Mouse (Mus musculus) adrenal gland, adult 8-10 months (tissue): ENCODE results near the gene Olfr1338. TPM values are rescaled to one million over a fixed set of nuclear protein-coding genes. Genes with fewer than 3 reads are reported as not detected.
"Not testable (repeated sequence)": the region's sequence is repeated elsewhere in the genome, so short reads cannot be mapped to it uniquely, and the experiment has no call there.

ENCODE experiments used
- DNase-seq: peaks from one replicate; pipeline ENCODE4 v3.0.0; 2022
- total RNA-seq, 4 experiments: library from RNA; stranded (reverse); gene quantifications; 2 replicates each; pipeline ENCODE4 v1.2.4; 2022

Olfr1338 gene
- not detected for total RNA-seq

DNA sequence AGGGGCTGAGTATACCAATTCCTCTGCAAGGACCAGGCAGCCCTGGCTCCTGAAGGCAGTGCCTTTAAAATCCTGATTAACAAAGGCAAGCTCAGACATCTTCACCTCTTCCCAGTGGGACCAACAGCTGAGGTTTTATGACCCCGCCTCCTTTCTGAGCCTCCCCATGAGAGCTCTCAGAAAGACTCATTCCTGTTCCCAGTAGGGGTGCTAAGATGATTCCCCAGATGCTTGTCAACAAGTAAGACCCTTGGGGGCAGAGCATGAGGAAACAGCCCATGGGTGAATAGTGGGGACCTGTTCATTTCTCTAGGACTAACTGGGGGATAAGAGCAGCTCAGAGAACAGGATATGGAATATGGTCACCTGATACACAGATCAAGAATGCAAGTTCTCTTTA is at the start of gene Olfr1338:
TSS of gene Olfr1338 (minus strand) at position 101 of the 400 bp plus-strand sequence.
- DNase-seq: no peak

DNA sequence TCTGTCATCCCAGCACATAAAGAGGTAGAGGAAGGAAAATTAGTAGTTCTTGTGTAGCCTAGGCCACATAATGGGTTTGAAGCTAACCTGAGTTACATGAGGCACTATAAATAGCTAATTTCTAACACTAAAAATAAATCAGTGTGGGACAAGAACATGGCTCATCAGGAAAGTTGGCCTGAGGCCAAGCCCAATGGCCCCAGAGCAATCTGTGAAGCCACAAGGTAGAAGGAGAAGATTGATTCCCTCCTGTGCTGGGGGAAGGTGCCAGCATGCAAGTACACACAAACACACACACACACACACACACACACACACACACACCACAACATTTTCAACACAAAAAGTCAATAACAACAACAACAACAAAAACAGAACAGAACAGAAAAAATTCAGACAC is 34.3 kb upstream of the Olfr1338 start:
- DNase-seq: not testable (repeated sequence)

DNA sequence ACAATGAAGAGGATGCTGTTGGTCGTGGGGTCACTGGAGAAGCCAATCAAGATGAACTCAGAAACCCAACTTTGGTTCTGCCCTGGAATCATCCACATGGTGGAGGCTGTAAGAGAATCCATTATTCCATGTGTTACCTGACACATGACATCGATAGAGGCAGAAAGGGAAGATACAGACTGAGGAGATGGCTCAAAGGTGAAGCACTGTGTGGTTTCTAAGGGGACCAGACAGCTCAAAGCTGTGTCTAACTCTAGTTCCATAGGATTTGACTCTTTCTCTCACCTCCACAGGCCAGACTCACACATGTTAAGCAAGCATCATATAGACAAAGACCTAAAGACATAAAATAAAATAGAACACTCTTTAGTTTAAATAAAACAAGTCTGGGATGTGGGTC is 23.9 kb upstream of the Olfr1338 start, which contains the start of gene Olfr1337:
TSS of gene Olfr1337 (minus strand) at position 101 of the 400 bp plus-strand sequence.
- no peak for DNase-seq

DNA sequence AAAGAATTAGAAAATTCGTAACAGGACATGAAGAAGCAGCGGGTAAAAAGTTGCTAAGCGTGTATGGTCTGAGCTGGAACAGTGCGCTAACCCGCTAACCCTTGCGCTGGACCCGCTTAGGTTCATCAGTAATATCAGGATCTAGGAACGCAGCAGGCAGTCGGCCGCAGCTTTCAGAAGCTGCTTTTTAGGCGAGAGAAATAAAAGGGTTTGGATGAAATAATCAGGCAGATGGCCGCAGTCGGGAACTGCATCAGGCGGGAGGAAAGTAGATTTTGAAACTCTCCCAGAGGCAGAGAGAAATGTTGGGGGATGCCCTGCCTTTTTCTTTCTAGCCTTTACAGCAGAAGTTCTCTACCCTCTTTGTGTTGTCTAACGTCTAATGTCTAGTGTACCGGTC is 16.7 kb downstream of the Olfr1338 start:
- DNase-seq: no peak

DNA sequence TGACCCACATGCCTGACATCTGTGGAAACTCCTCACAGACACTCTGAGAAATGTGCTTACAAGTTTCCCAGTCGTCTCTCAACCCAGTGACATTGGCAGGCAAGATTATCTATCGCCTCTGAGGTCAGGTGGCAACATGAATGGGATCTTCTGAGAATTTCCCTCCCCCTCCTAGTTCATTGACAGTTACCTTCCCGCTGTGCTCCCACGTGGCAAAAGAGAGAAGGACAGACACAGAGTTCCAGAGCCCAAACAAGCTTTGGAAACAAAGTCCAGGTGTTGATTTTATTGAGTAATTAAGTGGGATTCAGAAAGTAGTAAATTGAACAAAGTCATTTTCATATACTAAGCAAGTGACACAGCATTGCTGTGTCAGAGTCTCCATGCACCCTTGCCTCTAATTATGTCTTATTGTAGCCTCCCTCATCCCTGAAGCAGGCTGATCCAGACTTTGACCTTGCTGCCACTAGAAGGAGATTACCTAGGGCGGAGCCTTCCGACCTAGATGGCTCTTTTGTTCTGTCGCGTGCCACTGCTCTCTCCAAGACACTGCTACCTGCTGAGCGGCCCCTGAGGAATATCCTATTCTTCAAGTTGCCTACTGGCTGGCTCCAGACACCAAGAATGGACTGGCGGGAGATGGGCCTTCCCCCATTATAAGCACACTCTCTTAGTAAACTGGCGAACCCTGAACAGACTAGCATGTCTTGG is 17.4 kb downstream of the Olfr1338 start:
- DNase-seq: no peak

DNA sequence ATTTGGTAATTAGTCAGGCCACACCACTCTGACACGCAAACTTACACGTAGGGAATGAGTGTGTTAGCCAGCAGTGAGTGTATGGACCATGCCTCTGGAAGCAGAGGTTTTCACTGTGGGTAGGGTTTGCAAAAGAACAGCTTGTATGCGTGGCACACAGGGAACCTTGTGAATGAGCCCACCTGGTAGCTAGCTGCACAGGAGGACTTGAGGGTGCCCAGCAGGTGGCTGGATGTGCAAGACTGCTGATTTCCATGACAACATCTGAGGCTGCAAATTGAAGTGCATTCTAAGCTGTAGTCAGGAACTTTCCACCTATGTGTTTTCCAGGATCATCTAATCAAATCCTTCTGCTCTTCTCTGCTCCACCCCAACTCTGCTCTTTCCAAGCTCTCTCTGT is 19.0 kb downstream of the Olfr1338 start:
- no peak for DNase-seq

DNA sequence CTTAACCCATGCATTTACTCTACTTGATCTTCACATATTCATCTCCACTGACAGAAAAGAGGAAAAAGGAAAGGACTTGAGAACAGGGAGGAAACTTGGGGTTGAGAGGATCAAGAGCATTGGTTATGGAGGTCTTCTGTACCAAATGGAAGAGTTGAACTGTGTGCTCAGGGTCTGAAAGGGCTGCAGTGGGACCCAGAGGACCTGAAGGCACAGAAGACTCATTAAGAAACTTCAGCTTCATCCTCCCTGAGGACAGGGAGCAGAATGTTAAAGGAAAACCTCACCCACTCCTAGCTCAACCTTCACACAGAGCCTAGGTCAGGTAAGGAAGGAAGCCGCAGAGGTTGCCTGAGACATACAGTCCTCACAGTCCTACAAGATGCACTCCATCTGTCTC is 26.7 kb downstream of the Olfr1338 start, which contains the start of gene Olfr1339:
TSS of gene Olfr1339 (plus strand) at position 301 of the 400 bp plus-strand sequence.
- no peak for DNase-seq

DNA sequence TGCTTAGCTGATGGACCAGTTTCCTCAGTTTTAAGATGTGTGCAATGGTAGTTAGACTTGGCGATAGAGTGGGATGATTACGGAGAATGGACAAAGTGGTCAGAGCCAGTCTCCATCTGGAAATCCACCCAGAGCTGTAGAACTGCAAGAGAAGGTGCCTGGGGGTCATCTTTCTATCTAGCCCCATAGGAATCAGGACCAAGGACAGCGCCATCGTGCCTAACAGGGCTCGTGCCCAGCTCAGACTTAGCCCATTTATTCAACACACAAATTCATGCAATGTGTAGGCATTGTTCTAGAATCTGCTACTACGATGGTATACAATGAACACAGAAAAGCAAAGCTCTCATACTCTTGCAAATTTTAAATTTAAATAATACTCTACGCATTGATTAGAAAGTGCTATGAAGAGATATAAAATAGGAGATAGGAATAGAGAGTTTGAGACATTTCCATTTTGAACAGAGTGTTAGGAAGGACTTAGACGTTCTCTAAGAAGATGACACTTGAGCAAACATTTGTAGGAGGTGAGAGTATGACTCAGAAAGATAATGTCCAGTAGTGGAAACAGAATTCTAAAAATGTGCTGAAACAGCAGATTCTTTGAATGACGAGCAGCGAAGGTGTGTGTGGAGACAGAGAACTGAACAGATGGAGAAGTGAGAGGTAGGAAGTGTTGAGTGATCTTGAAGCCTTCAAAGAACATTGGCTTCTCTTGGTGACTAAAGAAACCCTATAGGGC is 36.6 kb downstream of the Olfr1338 start:
- no peak for DNase-seq

DNA sequence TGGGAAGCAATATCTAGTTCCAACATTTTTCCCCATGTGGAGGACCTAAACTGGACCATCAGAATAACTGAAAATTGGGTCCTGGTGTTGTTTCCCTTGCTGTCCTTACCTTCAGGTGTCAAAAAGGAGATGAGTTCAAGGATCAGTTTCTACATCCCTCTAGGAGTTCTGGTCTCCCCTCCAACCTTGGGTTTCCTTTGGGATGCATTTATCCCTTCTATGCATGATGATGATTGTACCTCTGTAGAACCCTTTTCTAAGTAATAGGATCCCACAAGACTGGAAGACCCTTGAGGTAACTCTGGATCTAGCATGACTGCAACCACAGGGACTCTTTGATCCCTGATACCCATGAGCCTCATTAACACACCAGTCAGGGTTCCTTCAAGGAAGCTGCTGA is 38.7 kb downstream of the Olfr1338 start, which contains the start of gene Olfr1340:
TSS of gene Olfr1340 (plus strand) at position 301 of the 400 bp plus-strand sequence.
- no peak for DNase-seq

DNA sequence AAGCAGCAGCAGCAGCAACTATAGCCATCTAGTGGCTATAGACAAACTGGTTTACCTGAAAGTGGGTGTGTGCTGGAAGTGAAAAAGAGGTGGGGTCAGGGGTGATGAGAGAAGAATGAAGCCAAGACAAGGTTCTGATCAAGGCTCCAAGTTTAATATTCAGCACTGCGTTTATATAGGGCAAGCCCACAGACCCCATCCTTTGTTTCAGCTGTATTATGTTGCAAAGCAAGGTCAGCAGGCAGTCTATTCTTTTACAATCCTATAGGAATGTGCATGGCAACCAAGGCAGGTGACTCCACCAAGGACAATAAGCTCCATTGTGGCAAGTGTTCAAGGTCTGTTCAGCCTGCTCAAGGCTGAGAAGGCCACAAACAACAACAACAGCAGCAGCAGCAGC is 46.9 kb downstream of the Olfr1338 start:
- no peak for DNase-seq

DNA sequence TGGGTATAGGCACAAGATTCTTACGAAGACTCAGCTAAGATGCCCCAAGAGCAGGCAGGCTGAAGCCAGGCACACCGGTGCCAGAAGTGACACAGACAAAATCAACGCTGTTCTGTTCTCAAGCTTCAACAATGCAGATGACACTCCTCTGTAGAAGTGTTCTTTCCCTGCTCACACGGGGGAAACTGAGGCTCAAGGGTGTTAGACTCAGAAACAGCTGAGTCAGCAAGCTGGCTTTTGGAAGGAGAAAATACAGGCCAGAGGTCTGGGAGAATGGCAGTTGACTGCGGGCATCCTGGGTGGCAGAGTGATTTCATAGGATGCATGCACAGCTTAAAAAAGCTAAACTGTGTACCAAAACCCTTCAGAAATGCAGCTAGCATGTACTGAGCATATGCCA is 50.5 kb downstream of the Olfr1338 start:
- no peak for DNase-seq

DNA sequence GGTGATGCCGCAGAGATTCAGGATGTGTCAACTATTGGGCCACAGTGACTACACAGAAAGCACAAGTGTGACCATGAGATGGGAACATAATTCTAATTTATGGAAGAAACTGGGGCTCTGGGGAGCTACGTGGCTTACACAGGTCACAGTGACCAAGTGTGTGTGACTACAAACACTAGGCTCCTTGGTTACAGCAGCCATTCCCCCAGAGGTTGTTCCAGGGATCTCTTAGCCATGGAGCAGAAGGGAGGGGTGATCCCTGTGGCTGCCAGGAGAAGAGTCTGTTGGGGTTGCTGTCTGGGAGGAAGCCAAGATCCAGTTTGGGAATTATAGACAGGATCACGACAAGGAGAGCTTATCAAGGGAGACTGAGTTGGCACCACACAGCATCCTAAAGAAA is 55.3 kb downstream of the Olfr1338 start, which contains the start of gene Olfr1341:
TSS of gene Olfr1341 (plus strand) at position 301 of the 400 bp plus-strand sequence.
- no peak for DNase-seq

Other genes with a start within 250 kb of the Olfr1338 start
- not detected for gene 2610528J11Rik, start 231.7 kb downstream of the Olfr1338 start, total RNA-seq
- not detected for gene Tmem125, start 214.7 kb downstream of the Olfr1338 start, total RNA-seq
- gene Cfap57, start 138.0 kb downstream of the Olfr1338 start, total RNA-seq: under 1 TPM in 2 of 4 experiments, not detected in 2; 0.06 to 0.22 TPM
- gene Ebna1bp2, start 137.9 kb downstream of the Olfr1338 start, total RNA-seq: 10 to 100 TPM; 69.8 to 83.0 (median 76.6) TPM
- not detected for gene Olfr62, start 99.8 kb downstream of the Olfr1338 start, total RNA-seq
- not detected for gene Olfr1342, start 66.0 kb downstream of the Olfr1338 start, total RNA-seq
- not detected for gene Olfr1341, start 55.2 kb downstream of the Olfr1338 start, total RNA-seq
- not detected for gene Olfr1340, start 38.6 kb downstream of the Olfr1338 start, total RNA-seq
- not detected for gene Olfr1339, start 26.6 kb downstream of the Olfr1338 start, total RNA-seq
- not detected for gene Olfr1337, start 23.8 kb upstream of the Olfr1338 start, total RNA-seq
- gene Olfr1335, start 51.2 kb upstream of the Olfr1338 start, total RNA-seq: not detected
- not detected for gene Olfr1333, start 77.5 kb upstream of the Olfr1338 start, total RNA-seq
- gene Olfr1331, start 105.9 kb upstream of the Olfr1338 start, total RNA-seq: not detected
- not detected for gene Olfr1330, start 129.9 kb upstream of the Olfr1338 start, total RNA-seq
- gene Olfr1329, start 158.7 kb upstream of the Olfr1338 start, total RNA-seq: not detected
- gene Olfr1328, start 179.9 kb upstream of the Olfr1338 start, total RNA-seq: not detected
- not detected for gene Lao1, start 202.8 kb upstream of the Olfr1338 start, total RNA-seq